Mouse (Mus musculus): ENCODE measurements around the gene Olfr1302.

The Olfr1302 gene

GRCm38 (mm10) chr2:111777129-111777528 is at the start of gene Olfr1302:
Gene Olfr1302 (plus strand): TSS chr2:111777429.
- DNase-seq (ENCODE audit: low spot score): no peak

- no peak for DNase-seq (ENCODE audit: low spot score)
These were observed 26.5 kb upstream of the Olfr1302 start, which contains the start of gene Olfr1301 for GRCm38 (mm10) chr2:111750706-111751105. Gene Olfr1301 (plus strand): TSS chr2:111751006.

- DNase-seq (ENCODE audit: low spot score): no peak
These were observed 35.7 kb downstream of the Olfr1302 start for GRCm38 (mm10) chr2:111812936-111813335.

- DNase-seq (ENCODE audit: low spot score): no peak
These were observed 43.0 kb downstream of the Olfr1302 start, which contains the start of gene Olfr1303 for GRCm38 (mm10) chr2:111820240-111820639. Gene Olfr1303 (minus strand): TSS chr2:111820340.

All from embryo, embryonic 10.5 days (tissue).